Comparison of ENCODE assay signal across 8 mouse cellular contexts in the genomic region with DNA sequence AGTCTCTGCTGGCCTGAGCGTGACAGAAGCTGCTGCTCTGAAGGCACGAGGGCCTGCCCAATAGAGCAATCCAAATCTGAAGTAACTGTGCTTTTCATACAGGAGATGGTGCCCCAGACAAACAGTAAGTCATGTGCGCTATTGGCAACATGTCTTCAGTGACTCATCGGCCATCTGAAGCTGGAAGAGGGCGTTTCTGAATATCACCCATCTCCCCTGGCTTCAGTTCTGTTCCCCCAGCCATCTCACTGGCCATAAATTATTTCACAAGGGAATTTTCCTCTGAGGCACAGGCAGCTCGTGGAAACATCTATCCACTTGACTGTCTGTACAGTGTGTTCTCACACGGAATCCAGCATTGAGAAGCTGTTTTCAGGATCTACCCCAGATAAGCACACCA. TPM values are rescaled to one million over a fixed set of nuclear protein-coding genes. Genes with fewer than 3 reads are reported as not detected.
DNase-seq lines count a peak whose midpoint lies in the region; ATAC-seq and TF ChIP-seq lines count a peak whose summit lies in the region.

No protein-coding gene starts in this region.

- peak overlapping the region; percentile 46 for H3K4me2 ChIP-seq in heart, embryonic 15.5 days

- 53% methylated on average over 7 of the region's 7 CpGs for WGBS in heart, embryonic 15.5 days
- WGBS in thymus, adult 2 months, result 94% methylated on average over 7 of the region's 7 CpGs

- H3K9ac ChIP-seq in heart, embryonic 15.5 days, result no peak overlapping the region

- H3K27ac ChIP-seq in heart, embryonic 15.5 days, result peak overlapping the region; percentile 82
- no peak overlapping the region for H3K27ac ChIP-seq in thymus, adult 2 months (ENCODE audit: control insufficient read depth, insufficient read depth, low read length)

- no peak overlapping the region for H3K4me3 ChIP-seq in C2C12 (ENCODE audit: insufficient read depth, poor library complexity, severe bottlenecking)
- H3K4me3 ChIP-seq in heart, embryonic 15.5 days, result no peak overlapping the region
- no peak overlapping the region for H3K4me3 ChIP-seq in thymus, adult 2 months (ENCODE audit: control insufficient read depth, insufficient read depth, low read length)

- TF ChIP-seq CTCF in C2C12 (IDR thresholded peaks at IDR 0.05; ENCODE audit: control insufficient read depth, insufficient read depth, insufficient read length), result no peak
- no peak for TF ChIP-seq CTCF in thymus, adult 2 months (IDR thresholded peaks at IDR 0.05; ENCODE audit: borderline replicate concordance, control insufficient read depth, extremely low read depth, insufficient read depth, low read length, poor library complexity)

- DNase-seq in frontal cortex, postnatal 10 days (ENCODE audit: low spot score in 2 of 2), result no peak
- DNase-seq in cerebellum, adult 9-10 months, result peak; percentile 44
- DNase-seq in layer of hippocampus, postnatal 14 days (ENCODE audit: low spot score in 2 of 2), result peak; percentile 31 to 38
- DNase-seq in testis, postnatal 14 days (ENCODE audit: low spot score), result peak; percentile 22
- DNase-seq in thymus, adult 2 months, result no peak

- H3ac ChIP-seq in C2C12 (ENCODE audit: control insufficient read depth, insufficient read length, low read depth), result no peak overlapping the region

- H3K27me3 ChIP-seq in C2C12 (ENCODE audit: control insufficient read depth, insufficient read depth, insufficient read length), result no peaks in the 10 kb centered on the region
- H3K27me3 ChIP-seq in heart, embryonic 15.5 days, result no peaks in the 10 kb centered on the region
- H3K27me3 ChIP-seq in thymus, adult 2 months (ENCODE audit: control insufficient read depth, insufficient read depth, low read length), result no peaks in the 10 kb centered on the region

- H3K79me3 ChIP-seq in C2C12 (ENCODE audit: low read depth), result no peaks in the 10 kb centered on the region

- H3K9me3 ChIP-seq in heart, embryonic 15.5 days (replicated peaks), result no peaks in the 10 kb centered on the region

- ATAC-seq in frontal cortex, adult (ENCODE audit: low TSS enrichment), result peak; percentile 58
- peak; percentile 16; the same call in 1 of the 2 replicates for ATAC-seq in heart, embryonic 15.5 days (replicated peaks; ENCODE audit: insufficient number of reproducible peaks, insufficient read depth, low FRiP score, low read depth)

- no peaks in the 10 kb centered on the region for H3K79me2 ChIP-seq in C2C12 (ENCODE audit: control insufficient read depth, insufficient read depth)

- no peak for TF ChIP-seq POLR2A in thymus, adult 2 months (IDR thresholded peaks at IDR 0.05; ENCODE audit: control insufficient read depth, extremely low read depth, insufficient read depth, low read length, poor library complexity)

- peaks cover 47% of the 10 kb centered on the region for H3K4me1 ChIP-seq in heart, embryonic 15.5 days (replicated peaks)
- H3K4me1 ChIP-seq in thymus, adult 2 months (replicated peaks; ENCODE audit: control insufficient read depth, insufficient read depth, low read length), result no peaks in the 10 kb centered on the region

- no peaks in the 10 kb centered on the region for H3K36me3 ChIP-seq in C2C12 (ENCODE audit: control insufficient read depth, insufficient read depth)
- peaks cover 13% of the 10 kb centered on the region for H3K36me3 ChIP-seq in heart, embryonic 15.5 days
- H3K36me3 ChIP-seq in thymus, adult 2 months (ENCODE audit: control insufficient read depth, insufficient read depth, low read length), result no peaks in the 10 kb centered on the region

TF ChIP-seq in C2C12, 6 proteins besides CTCF, POLR2A, EP300 and RAD21:
- TF ChIP-seq MYOD1 (IDR thresholded peaks at IDR 0.05; ENCODE audit: control insufficient read depth, insufficient read length, low read depth), result no peak
- TF ChIP-seq CEBPB (IDR thresholded peaks at IDR 0.05; ENCODE audit: low read depth), result peak; percentile 6
- peak; percentile 91 for TF ChIP-seq MAX (IDR thresholded peaks at IDR 0.05)
- TF ChIP-seq MYOG (IDR thresholded peaks at IDR 0.05; ENCODE audit: control insufficient read depth, extremely low read depth, insufficient read length), result no peak
- TF ChIP-seq USF1 (IDR thresholded peaks at IDR 0.05; ENCODE audit: low read depth), result peak; percentile 82
- peak; percentile 36 for TF ChIP-seq FOSL1 (IDR thresholded peaks at IDR 0.05; ENCODE audit: insufficient read depth, low read length, poor library complexity, severe bottlenecking)

RNA-seq across cellular contexts. Expression of a gene that starts 22.8 kb away (rescaled TPM):
- polyA plus RNA-seq in C2C12 (2012; fragmentation: generic; extraction: Trizol), result 19.3 TPM
- polyA plus RNA-seq in heart, embryonic 15.5 days (2015; fragmentation: Nextera tagmentation; extraction: Ambion mirVana), result 55.0 and 60.0 TPM in 2 replicates
- total RNA-seq in layer of hippocampus, postnatal 14 days (2021), result 10 to 100 TPM; 25.7 to 31.4 TPM
- polyA plus RNA-seq in thymus, adult 2 months (2012; rRNA removed), result 21.0 and 23.8 TPM in 2 replicates

Comparison
In these comparisons a context has a peak if more than half of its experiments do, and no peak if none do; other contexts are left out.
1. DNase-seq: peak in cerebellum, adult 9-10 months (single experiment), layer of hippocampus, postnatal 14 days (2 of 2) and testis, postnatal 14 days (single experiment); none in frontal cortex, postnatal 10 days (0 of 2) and thymus, adult 2 months (single experiment).